Mouse (Mus musculus) lung, adult 2 months (tissue): ENCODE measurements around the gene Osbpl8. TPM values are rescaled to one million over a fixed set of nuclear protein-coding genes. Genes with fewer than 3 reads are reported as not detected.
A peak's percentile ranks its signal among the peaks of the same experiment; 100 is the strongest.

ENCODE experiments used
- DNase-seq: peaks from one replicate; pipeline ENCODE4 v3.0.0; 2022
- H3K4me1 ChIP-seq: fragments of 200-500 bp; 2 replicates; pipeline ENCODE4 v1.6.1; 2011; ENCODE audit warnings: low read length; ENCODE audit not compliant: control insufficient read depth, insufficient read depth
- H3K4me3 ChIP-seq: fragments of 200-500 bp; replicated peaks from 2 replicates; pipeline ENCODE3; 2011; ENCODE audit warnings: low read depth, mild to moderate bottlenecking, control low read depth, low read length; ENCODE audit errors: extremely low read depth
- CTCF ChIP-seq: fragments of 200-500 bp; IDR thresholded peaks from 2 replicates; pipeline ENCODE4 v1.5.1; 2011; ENCODE audit warnings: mild to moderate bottlenecking, low read length, control low read depth; ENCODE audit not compliant: insufficient read depth
- POLR2A ChIP-seq: fragments of 200-500 bp; IDR thresholded peaks from 2 replicates; pipeline ENCODE4 v1.6.1; 2011; ENCODE audit warnings: low read depth, mild to moderate bottlenecking, control low read depth, low read length, borderline replicate concordance; ENCODE audit errors: extremely low read depth
- WGBS: fragments of 180-500 bp; shearing (Covaris S2); methylation state at CpG from one replicate; pipeline ENCODE4 v1.1.7; 2018; 5-methylcytosine and 5-hydroxymethylcytosine counted together
- polyA plus RNA-seq: library from polyadenylated mRNA; depleted of rRNA; stranded (reverse); fragments of >200 nt; gene quantifications from 2 replicates; pipeline ENCODE4 v1.2.3, GENCODE M21; 2012; rRNA removed

Osbpl8 gene
- 5.7 and 8.3 TPM in 2 replicates for polyA plus RNA-seq

GRCm38 (mm10) chr10:111164304-111165218 is at the start of gene Osbpl8:
Gene Osbpl8, plus strand, starts transcription at chr10:111164752.
- H3K4me1 ChIP-seq: no peaks in the 10 kb centered on the region; the same call in none of the 2 replicates
- TF ChIP-seq POLR2A (peak; percentile 77), CTCF (no peak)
- under 1% methylated on average over 83 of the region's 84 CpGs for WGBS
- H3K4me3 ChIP-seq: peak within 1 kb of the TSS; percentile 83
- DNase-seq: peak; percentile 100

- TF ChIP-seq CTCF (no peak), POLR2A (no peak)
- H3K4me3 ChIP-seq: no peak overlapping the region
- H3K4me1 ChIP-seq: no peaks in the 10 kb centered on the region
- WGBS: 89% methylated on average over 7 of the region's 7 CpGs
- DNase-seq: no peak
Measured at GRCm38 (mm10) chr10:111117198-111117845, 47.2 kb upstream of the Osbpl8 start.

GRCm38 (mm10) chr10:111118292-111118691 is 46.3 kb upstream of the Osbpl8 start:
- no peak for TF ChIP-seq CTCF
- TF ChIP-seq POLR2A: no peak
- 58% methylated on average over 9 of the region's 9 CpGs for WGBS
- no peak for DNase-seq
- Histone ChIP-seq H3K4me3 (no peak overlapping the region), H3K4me1 (no peaks in the 10 kb centered on the region)

- DNase-seq: no peak
- H3K4me1 ChIP-seq: no peaks in the 10 kb centered on the region
- no peak overlapping the region for H3K4me3 ChIP-seq
- no peak for TF ChIP-seq POLR2A
- no peak for TF ChIP-seq CTCF
- 25% methylated on average over 3 of the region's 3 CpGs for WGBS
Measured at GRCm38 (mm10) chr10:111118991-111119650, 45.4 kb upstream of the Osbpl8 start.

GRCm38 (mm10) chr10:111119756-111120155 is 44.8 kb upstream of the Osbpl8 start:
- TF ChIP-seq POLR2A (no peak), CTCF (no peak)
- DNase-seq: no peak
- Histone ChIP-seq H3K4me3 (no peak overlapping the region), H3K4me1 (no peaks in the 10 kb centered on the region)

- WGBS: 63% methylated on average over 10 of the region's 10 CpGs
Measured at GRCm38 (mm10) chr10:111122864-111123398, 41.6 kb upstream of the Osbpl8 start.

GRCm38 (mm10) chr10:111124175-111124574 is 40.4 kb upstream of the Osbpl8 start:
- 89% methylated on average over 7 of the region's 7 CpGs for WGBS
- DNase-seq: no peak
- TF ChIP-seq CTCF (no peak), POLR2A (no peak)
- H3K4me1 ChIP-seq: no peaks in the 10 kb centered on the region
- H3K4me3 ChIP-seq: no peak overlapping the region

More at GRCm38 (mm10) chr10:111122864-111123398, 41.6 kb upstream of the Osbpl8 start:
- H3K4me1 ChIP-seq: no peaks in the 10 kb centered on the region
- no peak for TF ChIP-seq CTCF
- no peak for DNase-seq
- H3K4me3 ChIP-seq: no peak overlapping the region

GRCm38 (mm10) chr10:111124767-111125315 is 39.7 kb upstream of the Osbpl8 start:
- WGBS: 24% methylated on average over 1 of the region's 1 CpGs
- no peaks in the 10 kb centered on the region for H3K4me1 ChIP-seq
- TF ChIP-seq POLR2A (no peak), CTCF (no peak)
- H3K4me3 ChIP-seq: no peak overlapping the region
- no peak for DNase-seq

- TF ChIP-seq CTCF (no peak), POLR2A (no peak)
- DNase-seq: no peak
- Histone ChIP-seq H3K4me3 (no peak overlapping the region), H3K4me1 (no peaks in the 10 kb centered on the region)
- WGBS: 82% methylated on average over 10 of the region's 10 CpGs
Measured at GRCm38 (mm10) chr10:111127388-111127787, 37.2 kb upstream of the Osbpl8 start.
